In the genomic region with DNA sequence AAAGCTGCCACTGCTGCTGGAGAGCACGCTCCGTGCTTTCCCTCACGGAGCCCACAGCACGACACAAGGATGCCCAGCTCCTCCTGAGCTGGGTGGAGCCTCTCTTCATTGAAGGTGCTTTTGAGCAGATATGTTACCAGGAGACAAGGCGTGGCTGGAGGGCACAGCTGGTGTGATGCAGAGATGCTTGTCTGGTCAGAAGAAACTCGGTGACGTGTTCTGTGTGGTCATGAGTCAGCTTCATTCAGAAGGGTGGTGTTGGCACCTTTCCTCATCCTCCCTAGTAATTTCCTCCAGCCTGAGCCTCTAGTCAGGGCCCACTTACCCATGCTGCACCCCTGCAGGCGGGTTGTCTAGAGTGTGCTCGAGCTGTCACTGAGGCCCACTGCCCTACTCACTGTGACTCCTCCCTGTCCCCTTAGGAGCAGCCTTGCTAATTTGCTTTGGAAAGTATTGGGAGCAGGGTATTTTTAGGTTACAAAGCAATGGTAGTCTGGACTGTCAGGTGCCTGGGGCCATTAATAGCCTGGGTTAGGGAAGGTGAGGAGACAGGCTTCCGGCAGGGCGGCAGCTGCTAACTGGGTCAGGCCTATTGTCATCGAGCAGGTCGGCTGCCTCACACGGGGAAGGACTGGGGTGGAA, we compare ENCODE assay signal across 8 mouse cellular contexts. TPM values are rescaled to one million over a fixed set of nuclear protein-coding genes. Genes with fewer than 3 reads are reported as not detected.
DNase-seq lines count a peak whose midpoint lies in the region; ATAC-seq lines count a peak whose summit lies in the region.

No protein-coding gene starts in this region.

- no peak for DNase-seq in cerebellum, postnatal 4 days (ENCODE audit: low spot score in 2 of 2)
- DNase-seq in 416B (ENCODE audit: low read depth): peak; percentile 95
- peak; percentile 23 to 32 for DNase-seq in cerebellum, postnatal 36 days
- DNase-seq in heart, postnatal 4 days: peak; percentile 64
- DNase-seq in right cerebral cortex, postnatal 25 days: peak; percentile 56
- DNase-seq in kidney, adult 8-10 months: no peak
- no peak for DNase-seq in kidney, adult 18-20 months

- peak; percentile 49 for ATAC-seq in cerebellum, adult (ENCODE audit: insufficient number of reproducible peaks, low FRiP score, low TSS enrichment)

RNA-seq across cellular contexts. Expression of a gene that starts 33.8 kb away (rescaled TPM):
- 100 to 1,000 TPM; 317 to 339 TPM for total RNA-seq in heart, postnatal 4 days (2021)

Comparison
In these comparisons a context has a peak if more than half of its experiments do, and no peak if none do; other contexts are left out.
1. DNase-seq: peak in 416B (single experiment), cerebellum, postnatal 36 days (2 of 2), heart, postnatal 4 days (single experiment) and right cerebral cortex, postnatal 25 days (single experiment); none in cerebellum, postnatal 4 days (0 of 2), kidney, adult 8-10 months (0 of 2) and kidney, adult 18-20 months (single experiment).